Mouse (Mus musculus) embryo, embryonic 9.5 days (tissue): ENCODE data around the gene Lingo1.

ENCODE experiments used
- DNase-seq: peaks from one replicate; pipeline ENCODE4 v3.0.0-alpha.2; 2017; ENCODE audit errors: extremely low spot score

Gene Lingo1

GRCm38 (mm10) chr9:56727703-56728684 lies 68.3 kb downstream of the Lingo1 start:
- no peak for DNase-seq

DNA sequence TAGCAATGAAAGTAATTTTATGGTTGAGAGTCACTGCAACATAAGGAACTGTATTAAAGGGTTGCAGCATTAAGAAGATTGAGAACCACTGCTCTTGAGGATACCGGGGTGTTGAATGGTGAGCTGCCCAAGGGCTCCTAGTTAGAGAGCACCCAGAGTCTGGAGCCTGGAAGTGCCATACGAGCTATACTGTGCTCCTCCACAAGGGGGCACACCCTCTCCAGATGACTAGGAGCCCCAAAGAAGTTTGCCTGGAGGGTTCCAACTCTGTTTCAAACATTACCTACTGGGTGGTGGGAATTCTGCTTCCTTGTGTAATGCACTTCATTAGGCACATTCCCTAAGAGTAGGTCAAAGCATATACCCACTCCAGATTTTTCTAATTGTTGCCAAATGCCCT lies 70.5 kb downstream of the Lingo1 start:
- peak; percentile 48 for DNase-seq

DNA sequence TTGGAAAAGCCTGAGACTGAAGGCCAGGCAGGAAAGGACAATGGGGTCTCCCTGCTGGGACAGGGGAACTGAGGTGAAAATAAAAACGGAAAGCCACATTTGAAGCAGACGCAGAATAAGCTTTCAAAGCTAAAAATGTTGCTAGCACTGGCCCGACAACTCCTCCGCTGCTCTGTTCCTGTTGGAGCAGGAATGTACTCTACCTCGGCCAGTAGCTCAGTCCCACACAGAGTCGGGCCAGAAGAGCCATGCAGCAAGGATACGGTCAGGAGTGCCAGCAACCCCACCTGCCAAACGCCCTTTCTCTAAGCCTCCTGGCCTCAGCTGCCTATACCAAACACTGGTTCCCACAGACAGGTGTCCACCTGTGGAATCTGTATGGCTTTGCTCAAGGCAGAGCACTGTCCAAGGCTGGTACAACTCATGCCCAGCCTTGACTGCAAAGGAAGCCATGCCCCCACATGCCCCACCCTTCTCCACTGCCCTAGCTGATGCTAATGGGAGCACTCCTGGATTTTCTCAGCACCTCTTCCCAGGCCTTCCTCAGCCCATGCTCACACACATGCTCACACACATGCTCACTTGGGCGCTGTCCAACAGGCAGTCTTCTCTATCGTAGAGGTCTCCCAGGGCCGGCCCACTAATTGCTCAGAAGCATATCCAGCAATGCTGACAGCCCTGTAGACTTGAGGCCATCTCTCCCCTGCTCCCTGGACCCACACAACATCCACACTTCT lies 74.0 kb downstream of the Lingo1 start:
- DNase-seq = no peak

DNA sequence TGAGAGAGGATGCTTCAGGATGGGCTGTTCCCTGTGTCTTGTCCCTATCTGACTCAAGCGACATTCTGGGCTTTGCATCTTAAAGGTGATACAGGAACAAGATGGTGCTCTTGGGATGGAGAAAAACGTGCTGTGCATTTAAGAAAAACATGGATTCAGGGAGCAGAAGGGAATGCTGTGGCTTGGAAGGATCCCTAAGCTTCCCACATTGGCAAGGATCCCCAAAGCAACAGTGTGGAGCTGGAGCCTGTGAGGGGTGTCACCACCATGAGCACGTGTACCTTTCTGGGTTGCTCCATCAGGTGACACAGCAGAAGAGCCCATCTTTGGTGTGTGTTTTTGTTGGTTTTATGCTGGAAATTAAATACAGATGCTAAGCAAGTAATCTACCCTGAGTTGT lies 77.3 kb downstream of the Lingo1 start:
- DNase-seq = no peak

- DNase-seq = no peak
Measured at GRCm38 (mm10) chr9:56716565-56716964, 79.7 kb downstream of the Lingo1 start.

GRCm38 (mm10) chr9:56716066-56716465 lies 80.2 kb downstream of the Lingo1 start:
- no peak for DNase-seq

GRCm38 (mm10) chr9:56714391-56714790 lies 81.9 kb downstream of the Lingo1 start:
- DNase-seq = no peak

- no peak for DNase-seq
Measured at GRCm38 (mm10) chr9:56712667-56713369, 83.5 kb downstream of the Lingo1 start.

DNA sequence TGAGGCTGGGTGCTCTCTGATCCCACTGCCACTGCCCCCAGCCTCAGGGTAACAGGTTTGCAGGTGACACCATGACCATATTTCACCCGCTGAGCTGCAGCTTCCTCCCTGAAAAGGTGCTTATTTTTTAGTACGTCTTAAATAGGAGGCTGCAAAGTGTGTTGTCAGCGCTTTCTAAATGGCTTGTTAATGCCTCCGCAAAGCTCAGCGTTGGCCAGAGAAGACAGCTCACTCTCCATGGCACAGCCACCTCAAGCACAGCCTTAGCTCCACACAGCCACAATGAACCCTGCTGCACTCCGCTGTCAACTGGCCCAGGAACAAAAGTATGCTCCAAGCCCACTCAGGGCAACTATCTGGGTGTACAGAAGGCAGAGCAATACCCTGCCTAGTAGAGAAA lies 85.3 kb downstream of the Lingo1 start:
- no peak for DNase-seq

- DNase-seq = no peak
Measured at GRCm38 (mm10) chr9:56706482-56707085, 89.7 kb downstream of the Lingo1 start.

DNA sequence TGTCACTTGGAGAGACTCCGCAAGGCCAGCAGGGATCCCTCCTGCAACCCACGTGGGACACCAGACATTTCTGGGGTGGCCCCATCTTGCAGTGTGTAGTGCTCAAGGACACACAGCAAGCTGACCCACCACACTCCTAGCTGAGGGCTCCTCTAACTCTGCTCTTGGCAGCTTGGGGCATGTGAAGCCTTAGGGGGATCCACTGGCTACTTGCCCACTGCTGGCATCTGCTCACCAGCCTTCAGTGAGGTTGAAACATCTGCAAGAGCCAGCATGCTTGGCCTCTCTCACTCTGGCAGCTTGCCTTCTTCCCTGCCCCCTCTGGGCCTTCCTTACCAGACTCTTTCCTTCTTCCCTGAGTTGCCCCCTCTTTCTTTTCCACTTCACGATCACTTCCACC lies 94.9 kb downstream of the Lingo1 start:
- no peak for DNase-seq

GRCm38 (mm10) chr9:56700866-56701265 lies 95.4 kb downstream of the Lingo1 start:
- no peak for DNase-seq

- no peak for DNase-seq
Measured at GRCm38 (mm10) chr9:56698715-56699370, 97.4 kb downstream of the Lingo1 start.

DNA sequence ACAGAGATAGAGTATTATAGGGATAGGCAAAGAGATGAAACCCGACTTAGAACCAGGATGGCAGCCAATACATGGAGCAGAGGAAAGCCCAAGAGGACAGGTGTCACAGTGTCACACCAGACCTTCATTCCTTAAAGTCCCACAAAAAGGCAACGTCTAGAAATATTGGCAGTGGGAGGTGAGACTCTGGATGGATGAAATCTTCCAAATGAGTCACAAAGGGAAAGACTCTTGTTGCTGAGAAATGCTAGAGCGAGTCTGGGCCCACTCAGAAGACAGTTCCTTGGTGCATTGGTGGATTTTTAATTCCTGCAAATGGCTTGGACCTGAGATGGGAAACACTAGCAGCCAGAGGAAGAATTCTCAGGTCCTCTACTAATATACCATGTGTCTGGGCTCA lies 102.2 kb downstream of the Lingo1 start:
- DNase-seq = no peak

DNA sequence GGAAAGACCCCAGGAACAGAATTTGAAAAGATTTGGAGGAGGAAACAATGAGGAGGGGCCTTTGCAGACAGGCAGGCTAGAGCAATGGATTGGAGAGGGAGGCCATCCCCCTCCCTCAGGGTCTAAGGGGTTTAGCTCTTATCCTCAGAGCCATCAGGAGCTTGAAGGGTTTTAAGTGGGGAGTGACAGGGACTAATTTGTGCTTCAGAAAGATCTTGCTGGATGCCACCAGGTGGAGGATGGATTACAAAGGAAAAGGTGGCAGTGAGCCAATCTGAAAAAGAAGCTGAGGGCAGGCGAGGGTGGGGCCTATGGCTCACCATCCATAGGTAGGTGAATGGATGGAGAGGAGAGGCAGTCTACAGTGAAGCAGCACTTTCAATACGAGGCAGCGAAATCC lies 105.0 kb downstream of the Lingo1 start:
- no peak for DNase-seq

GRCm38 (mm10) chr9:56690679-56691078 lies 105.6 kb downstream of the Lingo1 start:
- no peak for DNase-seq

DNA sequence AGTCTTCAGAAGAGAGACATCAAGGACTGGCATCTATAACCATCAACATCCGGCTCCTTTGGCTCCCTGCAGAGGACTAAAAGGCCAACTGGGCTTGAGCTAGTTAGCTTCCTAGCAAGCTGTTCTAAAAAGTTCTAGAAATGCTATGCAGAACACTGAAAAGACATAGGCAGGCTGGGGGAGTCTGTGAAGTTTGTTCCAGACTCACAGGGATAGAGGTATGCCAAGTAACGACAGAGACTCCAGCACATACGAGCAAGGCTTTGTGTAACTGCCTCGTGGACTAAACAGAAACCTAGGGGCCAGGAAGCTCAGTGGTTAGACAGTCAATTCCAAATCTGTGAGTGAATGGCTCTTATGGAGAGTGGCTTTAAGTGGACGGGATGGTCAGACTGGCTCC lies 108.8 kb downstream of the Lingo1 start:
- no peak for DNase-seq

- no peak for DNase-seq
Measured at GRCm38 (mm10) chr9:56687145-56687477, 109.2 kb downstream of the Lingo1 start.

DNA sequence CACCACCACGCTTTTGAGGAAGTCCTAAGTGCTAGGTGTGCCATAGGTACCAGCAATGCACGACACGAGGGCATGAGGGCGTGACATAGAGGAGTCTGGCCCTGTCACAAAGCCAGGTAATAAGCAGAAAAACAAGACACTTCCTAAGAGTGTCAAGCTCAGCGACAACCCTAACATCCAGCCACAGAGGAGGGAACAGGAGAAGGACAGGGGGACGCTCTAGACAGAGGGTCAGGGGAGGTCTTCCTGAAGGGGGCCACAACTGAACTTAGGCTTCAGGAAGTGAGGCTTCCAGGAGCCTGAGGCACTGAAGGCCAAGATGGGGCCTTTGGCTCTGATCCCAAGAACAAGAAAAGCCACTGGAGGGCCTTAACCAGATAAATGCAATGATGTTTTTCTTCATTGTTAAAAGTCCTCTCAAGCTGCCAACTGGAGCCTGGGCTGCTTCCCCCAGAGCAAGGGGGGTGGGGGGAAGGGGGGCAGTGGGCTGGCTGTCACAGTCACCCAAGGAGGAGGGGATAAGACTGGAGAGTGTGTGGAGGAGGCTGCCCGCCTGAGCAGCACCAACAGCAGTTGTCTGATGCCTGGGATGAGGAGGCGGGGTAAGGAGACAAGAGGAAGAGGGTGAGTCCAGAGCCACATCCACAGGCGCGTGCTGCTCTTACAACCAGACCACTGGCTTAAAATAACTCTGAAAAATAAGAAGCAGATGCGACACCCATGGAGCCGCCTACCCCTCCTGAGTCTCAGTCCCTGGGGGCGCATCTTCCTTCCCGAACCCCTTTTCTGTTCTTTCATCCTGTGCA lies 109.7 kb downstream of the Lingo1 start:
- peak; percentile 23 for DNase-seq

DNA sequence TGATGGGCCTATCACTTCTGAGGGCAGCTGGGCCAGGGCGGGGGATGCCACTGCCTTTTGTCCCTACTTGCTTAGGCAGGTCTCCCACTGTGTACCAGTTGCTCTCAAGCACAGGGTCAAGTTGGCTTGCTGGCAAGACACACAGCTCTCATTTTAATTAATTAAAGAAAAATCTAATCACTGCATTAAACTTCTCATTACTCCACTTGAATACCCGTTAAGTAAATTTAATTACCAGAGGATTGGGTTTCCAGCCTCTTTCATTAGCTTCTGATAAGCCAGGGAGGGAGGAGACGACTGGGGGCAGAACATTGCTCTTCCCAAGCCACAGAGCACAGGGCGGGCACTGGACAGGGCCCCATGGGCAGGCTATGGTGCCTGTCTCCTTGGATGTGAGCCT lies 113.4 kb downstream of the Lingo1 start:
- no peak for DNase-seq

- DNase-seq = no peak
Measured at GRCm38 (mm10) chr9:56681950-56682349, 114.3 kb downstream of the Lingo1 start.
